ENCODE assay signal across 8 mouse cellular contexts in the genomic region with DNA sequence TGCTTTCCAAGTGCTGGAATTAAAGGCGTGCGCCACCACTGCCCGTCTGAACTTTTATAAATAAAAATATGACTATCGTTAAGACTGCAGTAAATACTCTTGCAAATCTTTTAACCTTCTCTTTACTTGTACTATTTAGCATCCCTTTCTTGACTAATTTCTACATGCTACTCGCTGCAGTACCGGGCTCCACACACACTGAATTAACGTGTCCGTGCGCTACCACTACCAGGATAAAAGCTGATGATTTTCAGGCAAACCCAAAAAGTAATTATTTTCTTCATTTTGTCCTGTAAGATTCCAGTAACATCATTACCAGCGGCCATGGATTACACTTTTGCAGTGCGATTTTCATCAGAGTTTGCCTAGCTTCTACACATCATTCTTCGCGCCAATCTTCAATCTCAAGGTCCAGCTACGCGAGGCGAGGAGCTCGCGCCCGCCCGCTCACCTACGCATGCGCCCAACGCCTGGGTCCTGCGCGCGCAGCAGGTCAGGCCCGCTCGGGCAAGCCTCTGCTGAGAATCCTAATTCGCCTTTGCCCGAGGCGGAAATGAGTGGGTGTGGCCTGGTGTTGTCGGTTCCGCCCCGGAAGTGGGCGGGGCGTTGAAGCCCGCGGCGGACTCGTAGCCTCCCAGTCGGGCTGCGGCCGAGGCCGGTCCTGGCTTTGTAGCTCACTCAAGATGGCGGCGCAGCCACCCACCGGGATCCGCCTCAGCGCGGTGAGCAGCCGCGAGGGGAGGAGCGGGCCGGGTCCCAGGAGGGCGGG. TPM values are rescaled to one million over a fixed set of nuclear protein-coding genes. Genes with fewer than 3 reads are reported as not detected.
DNase-seq lines count a peak whose midpoint lies in the region; ATAC-seq and TF ChIP-seq lines count a peak whose summit lies in the region.

A gene (plus strand): TSS at position 495 of the 769 bp plus-strand sequence.

- peak within 1 kb of the TSS; percentile 97 for H3K4me3 ChIP-seq in hindbrain, embryonic 10.5 days
- peak within 1 kb of the TSS; percentile 92 for H3K4me3 ChIP-seq in lung, postnatal 0 days (ENCODE audit: low read depth, low read length)

- H3K27me3 ChIP-seq in hindbrain, embryonic 10.5 days (ENCODE audit: insufficient read depth, poor library complexity, severe bottlenecking) = no peaks in the 10 kb centered on the region
- no peaks in the 10 kb centered on the region for H3K27me3 ChIP-seq in lung, postnatal 0 days (replicated peaks; ENCODE audit: insufficient read depth, low read length)

- ATAC-seq in frontal cortex, adult (ENCODE audit: low TSS enrichment) = peak; percentile 93
- ATAC-seq in lung, postnatal 0 days = peak; percentile 98

- H3K9ac ChIP-seq in lung, postnatal 0 days (replicated peaks; ENCODE audit: low read depth) = peak within 1 kb of the TSS; percentile 83

- H3K4me1 ChIP-seq in hindbrain, embryonic 10.5 days (replicated peaks) = peaks cover 17% of the 10 kb centered on the region
- peaks cover 16% of the 10 kb centered on the region; the same call in 1 of the 2 replicates for H3K4me1 ChIP-seq in lung, postnatal 0 days (ENCODE audit: insufficient read depth, low read depth, low read length)

- WGBS in hindbrain, embryonic 10.5 days = 12% methylated on average over 55 of the region's 55 CpGs
- 14% methylated on average over 41 of the region's 55 CpGs for WGBS in lung, postnatal 0 days

- H3K9me3 ChIP-seq in hindbrain, embryonic 10.5 days = 0 out of 2 replicates have a peak, but pooled peaks cover 3% of the 10 kb centered on the region
- H3K9me3 ChIP-seq in lung, postnatal 0 days (ENCODE audit: low read length) = no peaks in the 10 kb centered on the region

- peak; percentile 29; the same call in 1 of the 2 replicates for TF ChIP-seq CTCF in lung, postnatal 0 days (IDR thresholded peaks at IDR 0.05)

- peak; percentile 99 for DNase-seq in MN1 (ENCODE audit: low spot score)
- DNase-seq in cerebellum, adult 9-10 months = peak; percentile 100
- DNase-seq in hindbrain, embryonic 10.5 days (ENCODE audit: low spot score) = peak; percentile 100
- DNase-seq in layer of hippocampus, adult 9-11 months = peak; percentile 99
- peak; percentile 99 for DNase-seq in lung, postnatal 0 days (ENCODE audit: low spot score)
- DNase-seq in ovary, postnatal 14 days (ENCODE audit: low spot score) = peak; percentile 100
- peak; percentile 100 for DNase-seq in thymus, postnatal 14 days

- peak within 1 kb of the TSS; percentile 99 for H3K27ac ChIP-seq in hindbrain, embryonic 10.5 days
- peak within 1 kb of the TSS; percentile 96 for H3K27ac ChIP-seq in lung, postnatal 0 days (ENCODE audit: low read length)

- no peak for TF ChIP-seq EP300 in lung, postnatal 0 days (IDR thresholded peaks at IDR 0.05)

- peak within 1 kb of the TSS; percentile 75 for H3K4me2 ChIP-seq in lung, postnatal 0 days (replicated peaks; ENCODE audit: low read depth, low read length)

- H3K36me3 ChIP-seq in hindbrain, embryonic 10.5 days = peaks cover 26% of the 10 kb centered on the region
- no peaks in the 10 kb centered on the region for H3K36me3 ChIP-seq in lung, postnatal 0 days (ENCODE audit: insufficient read depth, low read length)

RNA-seq across cellular contexts. Expression of the gene that starts here (rescaled TPM):
- 24.7 and 29.2 TPM in 2 replicates for polyA plus RNA-seq in hindbrain, embryonic 10.5 days (2016; fragmentation: Nextera tagmentation; extraction: Ambion mirVana)
- 20.8 and 26.5 TPM in 2 replicates for polyA plus RNA-seq in lung, postnatal 0 days (2015; fragmentation: Nextera tagmentation; extraction: Ambion mirVana)

Comparison
In these comparisons a context has a peak if more than half of its experiments do, and no peak if none do; other contexts are left out.
1. Peak in every context shown above with its lines: DNase-seq, ATAC-seq, H3K4me3 ChIP-seq and H3K27ac ChIP-seq.